Comparison of ENCODE assay signal across 18 mouse cellular contexts in the genomic region with DNA sequence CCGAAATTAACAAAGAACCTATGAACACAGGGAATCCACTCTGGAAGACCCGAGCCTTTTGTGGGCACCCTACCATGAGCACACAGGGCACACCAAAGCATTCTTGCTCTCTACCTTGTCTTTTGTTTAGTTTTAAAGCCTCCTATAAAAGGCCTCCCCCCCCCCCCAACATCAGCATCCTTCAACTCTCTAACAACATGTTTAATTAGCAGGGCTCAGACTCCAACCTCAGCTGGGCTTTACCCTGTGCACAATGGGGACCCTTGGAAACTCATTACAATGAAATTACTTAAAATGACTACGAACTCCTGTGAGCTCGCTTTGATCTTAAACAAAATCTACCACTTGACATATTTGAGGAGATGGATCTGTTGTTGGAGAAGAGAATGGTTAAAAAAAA.
"Had no signal": no experiment of that assay in that cellular context is flagged by ENCODE, and none has a peak within 500 bp of the region (broad histone marks: within the 10 kb centered on the region; RNA-seq: fewer than 3 reads in every experiment).

No protein-coding gene starts in this region.

- ATAC-seq: liver, postnatal 0 days; lung, postnatal 0 days; midbrain, embryonic 13.5 days; midbrain, embryonic 15.5 days had no signal

- H3K27ac ChIP-seq: lung, embryonic 15.5 days; macrophage; midbrain, embryonic 13.5 days; midbrain, embryonic 15.5 days; neural tube, embryonic 12.5 days; stomach, embryonic 15.5 days; stomach, postnatal 0 days had no signal

- H3K9me3 ChIP-seq: lung, embryonic 15.5 days; midbrain, embryonic 13.5 days; midbrain, embryonic 15.5 days; neural tube, embryonic 12.5 days; stomach, embryonic 15.5 days had no signal

- H3K9ac ChIP-seq: liver, postnatal 0 days; lung, embryonic 15.5 days; midbrain, embryonic 13.5 days; midbrain, embryonic 15.5 days; neural tube, embryonic 12.5 days; stomach, embryonic 15.5 days had no signal

- H3K36me3 ChIP-seq: lung, embryonic 15.5 days; midbrain, embryonic 13.5 days; midbrain, embryonic 15.5 days; neural tube, embryonic 12.5 days; stomach, embryonic 15.5 days had no signal

- H3K4me3 ChIP-seq: lung, embryonic 15.5 days; megakaryocyte, embryonic 14.5 days; midbrain, embryonic 13.5 days; midbrain, embryonic 15.5 days; neural tube, embryonic 12.5 days; stomach, embryonic 15.5 days had no signal

- DNase-seq: liver, postnatal 0 days; lung, adult 2 months; lung, postnatal 14 days; lung, postnatal 36 days; right cerebral cortex, postnatal 14 days; thymus, adult 2 months; thymus, postnatal 25 days; thymus, postnatal 4 days had no signal

- H3K27me3 ChIP-seq: lung, embryonic 15.5 days; megakaryocyte, embryonic 14.5 days; midbrain, embryonic 13.5 days; midbrain, embryonic 15.5 days; neural tube, embryonic 12.5 days; stomach, embryonic 15.5 days had no signal

- H3K4me2 ChIP-seq: lung, embryonic 15.5 days; midbrain, embryonic 11.5 days; midbrain, embryonic 13.5 days; midbrain, embryonic 15.5 days; neural tube, embryonic 12.5 days; stomach, embryonic 15.5 days had no signal

- H3K4me1 ChIP-seq: neural tube, embryonic 12.5 days; stomach, embryonic 15.5 days had no signal
